Comparison of ENCODE assay signal across 18 mouse cellular contexts in the genomic region with DNA sequence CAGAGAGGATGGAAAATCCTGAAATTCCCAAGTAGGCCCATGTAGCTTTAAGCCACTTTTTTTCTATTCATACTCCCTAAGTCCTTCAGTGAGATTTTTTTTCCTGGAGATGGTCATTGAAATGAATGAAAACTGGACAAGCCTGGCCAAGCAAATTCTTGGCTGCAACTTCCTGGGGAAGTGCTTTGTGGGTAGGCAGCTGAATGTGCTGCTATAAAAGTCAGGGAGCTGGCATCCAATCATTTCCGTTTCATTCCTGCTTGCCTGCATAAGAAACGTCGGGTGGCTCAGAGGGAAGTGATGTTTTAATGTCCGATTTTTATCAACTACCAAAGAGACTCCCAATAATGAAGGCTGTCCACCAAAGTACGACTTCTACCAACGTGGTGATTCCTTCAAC.
"Had no signal": no experiment of that assay in that cellular context is flagged by ENCODE, and none has a peak within 500 bp of the region (broad histone marks: within the 10 kb centered on the region; RNA-seq: fewer than 3 reads in every experiment).

No protein-coding gene starts in this region.

- H3K36me3 ChIP-seq: kidney, embryonic 15.5 days; liver, embryonic 13.5 days; midbrain, embryonic 12.5 days; midbrain, embryonic 15.5 days; neural tube, embryonic 13.5 days had no signal

- H3K4me3 ChIP-seq: kidney, embryonic 15.5 days; liver, embryonic 13.5 days; midbrain, embryonic 12.5 days; midbrain, embryonic 15.5 days; myocyte; neural tube, embryonic 13.5 days had no signal

- H3K9ac ChIP-seq: kidney, embryonic 15.5 days; liver, embryonic 13.5 days; midbrain, embryonic 12.5 days; midbrain, embryonic 15.5 days; neural tube, embryonic 13.5 days had no signal

- H3K27me3 ChIP-seq: kidney, embryonic 15.5 days; liver, embryonic 13.5 days; midbrain, embryonic 12.5 days; midbrain, embryonic 15.5 days; neural tube, embryonic 13.5 days had no signal

- H3K4me1 ChIP-seq: liver, embryonic 13.5 days had no signal

- DNase-seq: kidney, adult 8-10 months; kidney, postnatal 10 days; kidney, postnatal 36 days; layer of hippocampus, adult 9-11 months; liver, embryonic 13.5 days; lung, adult 2 months; lung, postnatal 14 days; lung, postnatal 4 days; retina, postnatal 1 day; thymus, adult 2 months; thymus, postnatal 25 days had no signal

- H3K9me3 ChIP-seq: kidney, embryonic 15.5 days; liver, embryonic 13.5 days; midbrain, embryonic 12.5 days; midbrain, embryonic 15.5 days; neural tube, embryonic 13.5 days had no signal

- ATAC-seq: intestine, postnatal 0 days; midbrain, embryonic 15.5 days had no signal

- H3K4me2 ChIP-seq: kidney, embryonic 15.5 days; liver, embryonic 13.5 days; midbrain, embryonic 12.5 days; midbrain, embryonic 15.5 days; neural tube, embryonic 13.5 days had no signal

- H3K27ac ChIP-seq: kidney, embryonic 15.5 days; liver, embryonic 13.5 days; midbrain, embryonic 12.5 days; midbrain, embryonic 15.5 days; neural tube, embryonic 13.5 days; stomach, postnatal 0 days had no signal
